Mouse (Mus musculus): ENCODE measurements around the gene 4931409K22Rik.

4931409K22Rik gene

GRCm38 (mm10) chr5:24540387-24541143 lies 16.0 kb downstream of the 4931409K22Rik start, which contains the start of gene Asb10:
Gene Asb10, minus strand, starts transcription at chr5:24540978.
- DNase-seq (ENCODE audit: low spot score in 2 of 2), result peak; percentile 23 to 37

- no peak for DNase-seq (ENCODE audit: low spot score in 2 of 2)
Measured at GRCm38 (mm10) chr5:24539571-24540296, 16.9 kb downstream of the 4931409K22Rik start.

GRCm38 (mm10) chr5:24537618-24538017 lies 19.0 kb downstream of the 4931409K22Rik start:
- no peak for DNase-seq (ENCODE audit: low spot score in 2 of 2)

GRCm38 (mm10) chr5:24536511-24536910 lies 20.1 kb downstream of the 4931409K22Rik start:
- no peak for DNase-seq (ENCODE audit: low spot score in 2 of 2)

- DNase-seq (ENCODE audit: low spot score in 2 of 2), result no peak
Measured at GRCm38 (mm10) chr5:24535731-24536130, 20.9 kb downstream of the 4931409K22Rik start.

- no peak for DNase-seq (ENCODE audit: low spot score in 2 of 2)
Measured at GRCm38 (mm10) chr5:24534292-24534691, 22.3 kb downstream of the 4931409K22Rik start.

- DNase-seq (ENCODE audit: low spot score in 2 of 2), result no peak
Measured at GRCm38 (mm10) chr5:24533391-24533790, 23.2 kb downstream of the 4931409K22Rik start.

GRCm38 (mm10) chr5:24530042-24530689 lies 26.4 kb downstream of the 4931409K22Rik start:
- DNase-seq (ENCODE audit: low spot score in 2 of 2), result peak; percentile 78 to 82

- DNase-seq (ENCODE audit: low spot score in 2 of 2), result no peak
Measured at GRCm38 (mm10) chr5:24527780-24528179, 28.8 kb downstream of the 4931409K22Rik start.

GRCm38 (mm10) chr5:24526889-24527230 lies 29.7 kb downstream of the 4931409K22Rik start, which contains the start of gene Gbx1:
Gene Gbx1, minus strand, starts transcription at chr5:24527202.
- no peak for DNase-seq (ENCODE audit: low spot score in 2 of 2)

- no peak for DNase-seq (ENCODE audit: low spot score in 2 of 2)
Measured at GRCm38 (mm10) chr5:24526190-24526888, 30.3 kb downstream of the 4931409K22Rik start.

GRCm38 (mm10) chr5:24525360-24526189 lies 31.0 kb downstream of the 4931409K22Rik start:
- DNase-seq (ENCODE audit: low spot score in 2 of 2), result no peak

GRCm38 (mm10) chr5:24524522-24524921 lies 32.1 kb downstream of the 4931409K22Rik start:
- no peak for DNase-seq (ENCODE audit: low spot score in 2 of 2)

GRCm38 (mm10) chr5:24523806-24524205 lies 32.8 kb downstream of the 4931409K22Rik start:
- no peak for DNase-seq (ENCODE audit: low spot score in 2 of 2)

GRCm38 (mm10) chr5:24521366-24521765 lies 35.2 kb downstream of the 4931409K22Rik start:
- DNase-seq (ENCODE audit: low spot score in 2 of 2), result no peak

- no peak for DNase-seq (ENCODE audit: low spot score in 2 of 2)
Measured at GRCm38 (mm10) chr5:24512271-24512670, 44.3 kb downstream of the 4931409K22Rik start.

- DNase-seq (ENCODE audit: low spot score in 2 of 2), result no peak
Measured at GRCm38 (mm10) chr5:24510635-24511034, 46.0 kb downstream of the 4931409K22Rik start.

- DNase-seq (ENCODE audit: low spot score in 2 of 2), result no peak
Measured at GRCm38 (mm10) chr5:24508406-24508805, 48.2 kb downstream of the 4931409K22Rik start.

GRCm38 (mm10) chr5:24505513-24505912 lies 51.1 kb downstream of the 4931409K22Rik start:
- DNase-seq (ENCODE audit: low spot score in 2 of 2), result no peak

- no peak for DNase-seq (ENCODE audit: low spot score in 2 of 2)
Measured at GRCm38 (mm10) chr5:24502786-24503185, 53.8 kb downstream of the 4931409K22Rik start.

GRCm38 (mm10) chr5:24500851-24501250 lies 55.8 kb downstream of the 4931409K22Rik start:
- DNase-seq (ENCODE audit: low spot score in 2 of 2), result no peak
